Mouse (Mus musculus) forebrain, embryonic 11.5 days (tissue): ENCODE measurements around the gene Src. TPM values are rescaled to one million over a fixed set of nuclear protein-coding genes. Genes with fewer than 3 reads are reported as not detected.

Experiments used
- ATAC-seq: fragments of 200-750 bp; cut with Nextera tagmentation; replicated peaks from 2 replicates; pipeline ENCODE4 v1.8.0; 2017; ENCODE audit warnings: moderate TSS enrichment; ENCODE audit not compliant: low FRiP score
- DNase-seq: peaks from one replicate; pipeline ENCODE4 v3.0.0-alpha.2; 2017; ENCODE audit warnings: low spot score
- H3K27ac ChIP-seq: fragments of 300-500 bp; sonication (generic); 2 replicates; pipeline ENCODE4 v1.5.1; 2014; ENCODE audit warnings: low read depth, low read length
- H3K27me3 ChIP-seq: fragments of 300-500 bp; sonication (generic); 2 replicates; pipeline ENCODE4 v1.6.1; 2014; ENCODE audit warnings: mild to moderate bottlenecking, low read length, mixed read lengths; ENCODE audit not compliant: control insufficient read depth, insufficient read depth
- H3K36me3 ChIP-seq: fragments of 300-500 bp; sonication (generic); 2 replicates; pipeline ENCODE4 v1.6.1; 2014; ENCODE audit warnings: mild to moderate bottlenecking, low read length, moderate library complexity, mixed read lengths; ENCODE audit not compliant: control insufficient read depth, insufficient read depth
- H3K4me1 ChIP-seq: fragments of 300-500 bp; sonication (generic); replicated peaks from 2 replicates; pipeline ENCODE4 v1.6.1; 2014; ENCODE audit warnings: low read length, mixed read lengths; ENCODE audit not compliant: control insufficient read depth, insufficient read depth
- H3K4me2 ChIP-seq: fragments of 300-500 bp; sonication (generic); 2 replicates; pipeline ENCODE4 v1.6.1; 2014; ENCODE audit warnings: low read depth, mild to moderate bottlenecking, low read length, moderate library complexity, mixed read lengths; ENCODE audit not compliant: severe bottlenecking
- H3K4me3 ChIP-seq: fragments of 300-500 bp; sonication (generic); 2 replicates; pipeline ENCODE4 v1.5.1; 2014; ENCODE audit warnings: low read depth, low read length
- H3K9ac ChIP-seq: fragments of 300-500 bp; sonication (generic); 2 replicates; pipeline ENCODE4 v1.6.1; 2014; ENCODE audit warnings: low read length
- H3K9me3 ChIP-seq: fragments of 300-500 bp; sonication (generic); 2 replicates; pipeline ENCODE4 v1.6.1; 2016; ENCODE audit warnings: low read length, mixed read lengths; ENCODE audit not compliant: control insufficient read depth
- WGBS: fragments of 180-500 bp; shearing (Covaris S2); extraction: QIAGEN DNeasy Blood & Tissue Kit; methylation state at CpG from one replicate; pipeline ENCODE4 v1.1.7; 2014; 5-methylcytosine and 5-hydroxymethylcytosine counted together
- polyA plus RNA-seq: library from polyadenylated mRNA; unstranded; fragments of >200 nt; fragmentation: Nextera tagmentation; extraction: Ambion mirVana; gene quantifications from 2 replicates; pipeline ENCODE4 v1.2.1, GENCODE M21; 2014

Src gene
- polyA plus RNA-seq, 1 experiment from 2014 or later = 20.3 TPM

DNA sequence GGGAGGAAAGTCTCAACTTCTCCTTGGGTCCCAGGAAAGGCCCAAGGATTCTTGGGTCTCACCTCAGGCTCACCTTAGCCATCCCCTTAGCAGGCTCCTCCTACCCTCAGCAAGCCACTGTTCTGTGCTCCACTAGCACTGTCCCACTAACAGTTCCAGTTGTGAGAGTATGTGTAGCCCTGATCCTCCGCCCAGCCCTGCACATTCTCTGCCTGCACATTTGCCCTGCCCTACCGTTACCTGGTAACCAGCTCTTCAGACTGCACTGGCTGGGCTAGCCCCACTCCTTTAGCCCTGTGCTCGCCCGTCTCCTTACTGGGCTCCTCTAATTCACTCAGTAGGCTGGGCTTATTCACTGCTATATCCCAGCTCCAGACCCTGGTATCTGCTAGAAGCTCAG lies 2.2 kb downstream of the Src start:
- Histone ChIP-seq H3K27ac (no peak overlapping the region), H3K36me3 (no peaks in the 10 kb centered on the region), H3K4me1 (peaks cover 18% of the 10 kb centered on the region), H3K9me3 (no peaks in the 10 kb centered on the region), H3K9ac (no peak overlapping the region), H3K4me2 (no peak overlapping the region), H3K27me3 (no peaks in the 10 kb centered on the region), H3K4me3 (no peak overlapping the region)
- ATAC-seq (no peak), DNase-seq (no peak)
- 83% methylated on average over 4 of the region's 4 CpGs for WGBS

DNA sequence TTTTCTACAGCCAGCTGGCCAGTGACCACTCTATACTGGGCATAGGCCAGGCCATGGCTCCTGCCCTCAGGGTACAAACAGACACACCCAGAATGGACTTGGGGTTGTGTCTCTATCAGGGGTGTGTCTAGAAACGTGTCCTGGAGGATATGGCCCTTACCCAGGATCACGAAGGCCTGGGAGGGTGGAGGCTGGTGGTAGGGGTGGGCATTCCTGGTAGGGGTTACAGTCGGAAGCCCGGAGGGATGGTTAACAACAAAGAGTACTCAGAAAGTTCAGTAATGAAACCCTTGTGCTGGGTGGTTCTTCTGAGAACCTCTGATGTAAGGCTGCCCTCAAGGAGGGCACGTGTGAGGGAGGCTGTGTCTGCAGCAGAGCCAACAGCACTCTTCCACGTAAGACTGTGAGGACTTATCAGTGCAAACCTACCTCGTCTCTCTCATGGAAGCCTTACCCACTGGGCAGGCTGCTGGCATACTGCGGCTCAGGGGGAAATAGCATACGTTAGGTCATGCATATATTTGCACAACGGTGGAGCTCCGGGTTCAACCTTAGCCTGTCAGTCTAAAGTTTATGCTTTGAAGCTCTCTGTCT lies 3.9 kb downstream of the Src start:
- H3K4me1 ChIP-seq = peaks cover 19% of the 10 kb centered on the region
- no peak overlapping the region for H3K9ac ChIP-seq
- DNase-seq = no peak
- H3K4me2 ChIP-seq = no peak overlapping the region
- no peaks in the 10 kb centered on the region for H3K9me3 ChIP-seq
- no peak for ATAC-seq
- H3K27ac ChIP-seq = no peak overlapping the region
- no peaks in the 10 kb centered on the region for H3K36me3 ChIP-seq
- WGBS = 82% methylated on average over 11 of the region's 11 CpGs
- H3K4me3 ChIP-seq = no peak overlapping the region
- no peaks in the 10 kb centered on the region for H3K27me3 ChIP-seq

DNA sequence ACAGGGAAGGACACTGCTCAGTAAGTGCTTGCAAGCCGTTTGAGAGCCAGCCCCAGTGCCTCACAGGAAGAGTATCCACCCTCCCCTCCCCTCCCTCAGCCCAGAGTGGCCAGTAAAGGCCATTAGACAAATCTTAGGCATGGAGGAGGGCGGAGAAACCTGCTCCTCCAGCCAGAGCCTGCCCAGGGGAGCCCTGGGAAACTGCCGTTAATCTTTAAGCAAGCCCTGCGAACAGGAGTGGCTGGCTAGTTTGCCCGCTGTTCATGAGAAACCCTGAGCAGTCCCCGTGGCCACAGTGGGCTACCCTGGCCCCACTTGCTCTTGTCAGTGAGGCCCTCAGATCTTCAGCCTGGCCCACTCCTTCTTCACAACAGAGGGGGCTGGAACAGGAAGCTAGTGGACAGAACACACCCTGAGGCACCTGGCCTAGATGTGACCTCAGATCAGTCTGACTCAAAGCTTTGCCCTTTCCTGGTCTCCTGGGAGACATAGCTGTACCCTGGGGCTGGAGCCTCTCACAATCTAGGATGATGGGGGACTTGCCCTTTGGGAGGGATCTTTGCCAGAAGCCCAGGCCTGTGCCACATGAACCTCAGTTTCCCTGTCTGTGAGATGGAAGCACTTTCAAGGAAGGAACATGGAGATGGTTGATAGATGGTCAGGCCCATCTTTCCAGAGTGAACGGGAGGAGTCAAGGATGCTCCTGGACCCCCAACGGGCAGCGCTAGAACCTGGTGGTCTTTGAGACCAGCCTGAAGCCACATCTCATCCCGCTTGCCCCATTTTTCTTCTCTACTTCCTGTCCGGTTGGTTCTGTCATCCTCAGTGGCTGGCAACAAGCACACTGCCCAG lies 4.8 kb downstream of the Src start:
- peak overlapping the region; percentile 1; the same call in 1 of the 2 replicates for H3K27ac ChIP-seq
- peak overlapping the region; percentile 89; the same call in 1 of the 2 replicates for H3K4me2 ChIP-seq
- DNase-seq = peak; percentile 65
- H3K9me3 ChIP-seq = no peaks in the 10 kb centered on the region
- WGBS = 45% methylated on average over 11 of the region's 11 CpGs
- H3K4me3 ChIP-seq = peak overlapping the region; percentile 92
- H3K27me3 ChIP-seq = no peaks in the 10 kb centered on the region
- H3K9ac ChIP-seq = peak overlapping the region; percentile 99
- H3K4me1 ChIP-seq = peaks cover 21% of the 10 kb centered on the region
- H3K36me3 ChIP-seq = no peaks in the 10 kb centered on the region
- peak; percentile 13; the same call in 1 of the 2 replicates for ATAC-seq

- WGBS = 7% methylated on average over 20 of the region's 21 CpGs
- Histone ChIP-seq H3K27me3 (no peaks in the 10 kb centered on the region), H3K4me1 (peaks cover 15% of the 10 kb centered on the region), H3K4me3 (peak overlapping the region; percentile 92), H3K9me3 (no peaks in the 10 kb centered on the region), H3K4me2 (peak overlapping the region; percentile 89), H3K9ac (peak overlapping the region; percentile 99), H3K27ac (peak overlapping the region; percentile 79), H3K36me3 (no peaks in the 10 kb centered on the region)
- DNase-seq = peak; percentile 62
- ATAC-seq = peak; percentile 13; the same call in 1 of the 2 replicates
These were observed 5.5 kb downstream of the Src start for GRCm38 (mm10) chr2:157423706-157424125.

DNA sequence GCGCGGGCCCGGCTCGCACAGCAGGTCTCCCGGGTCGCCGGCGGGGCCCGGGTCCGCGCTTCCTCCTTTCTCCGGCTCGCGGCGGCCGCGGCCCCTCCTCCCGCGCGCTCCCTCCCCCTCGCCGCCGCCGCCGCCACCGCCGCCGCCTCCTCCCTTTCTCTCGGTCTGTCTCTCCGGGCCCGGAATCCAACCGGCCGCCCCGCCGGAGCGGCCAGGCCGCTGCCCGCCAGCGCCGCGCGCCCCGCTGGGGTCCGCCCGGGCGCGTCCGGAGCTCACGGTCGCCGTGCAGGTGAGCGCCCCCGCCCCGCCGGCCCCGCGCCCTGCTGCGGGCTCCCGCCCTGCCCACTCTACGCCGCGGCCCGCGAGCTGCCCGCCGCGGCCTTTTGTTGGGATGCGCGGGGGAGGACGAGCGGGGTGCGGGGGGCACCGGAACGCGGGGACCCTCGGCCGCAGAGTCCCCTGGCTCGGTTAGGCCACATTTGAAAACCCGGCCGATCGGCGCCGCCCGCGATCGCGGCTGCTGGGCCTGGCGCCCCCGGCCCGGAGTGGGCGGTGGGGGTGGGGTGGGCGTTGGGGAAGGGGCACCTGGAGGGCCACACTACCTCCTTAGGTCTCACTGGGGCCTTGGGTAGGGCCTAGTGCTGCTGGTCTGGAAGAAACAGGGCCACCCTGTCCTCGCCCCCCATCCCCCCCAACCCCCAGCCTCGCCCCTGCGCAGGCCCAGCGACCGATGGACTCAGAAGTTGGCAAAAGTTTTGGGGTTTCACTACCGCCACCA lies 6.1 kb downstream of the Src start:
- H3K4me2 ChIP-seq = peak overlapping the region; percentile 89
- H3K9me3 ChIP-seq = no peaks in the 10 kb centered on the region
- ATAC-seq (peak; percentile 29), DNase-seq (peak; percentile 75)
- peak overlapping the region; percentile 99 for H3K9ac ChIP-seq
- H3K36me3 ChIP-seq = no peaks in the 10 kb centered on the region
- no peaks in the 10 kb centered on the region for H3K27me3 ChIP-seq
- peak overlapping the region; percentile 79 for H3K27ac ChIP-seq
- H3K4me1 ChIP-seq = peaks cover 15% of the 10 kb centered on the region
- WGBS = 1% methylated on average over 78 of the region's 98 CpGs
- H3K4me3 ChIP-seq = peak overlapping the region; percentile 92

- peaks cover 15% of the 10 kb centered on the region for H3K4me1 ChIP-seq
- H3K36me3 ChIP-seq = no peaks in the 10 kb centered on the region
- peak overlapping the region; percentile 92 for H3K4me3 ChIP-seq
- H3K9ac ChIP-seq = peak overlapping the region; percentile 99
- no peak for DNase-seq
- H3K27ac ChIP-seq = peak overlapping the region; percentile 79; the same call in 1 of the 2 replicates
- peak overlapping the region; percentile 89 for H3K4me2 ChIP-seq
- ATAC-seq = peak; percentile 29
- no peaks in the 10 kb centered on the region for H3K27me3 ChIP-seq
- no peaks in the 10 kb centered on the region for H3K9me3 ChIP-seq
- WGBS = 67% methylated on average over 16 of the region's 16 CpGs
These were observed 6.8 kb downstream of the Src start for GRCm38 (mm10) chr2:157424904-157425642.

DNA sequence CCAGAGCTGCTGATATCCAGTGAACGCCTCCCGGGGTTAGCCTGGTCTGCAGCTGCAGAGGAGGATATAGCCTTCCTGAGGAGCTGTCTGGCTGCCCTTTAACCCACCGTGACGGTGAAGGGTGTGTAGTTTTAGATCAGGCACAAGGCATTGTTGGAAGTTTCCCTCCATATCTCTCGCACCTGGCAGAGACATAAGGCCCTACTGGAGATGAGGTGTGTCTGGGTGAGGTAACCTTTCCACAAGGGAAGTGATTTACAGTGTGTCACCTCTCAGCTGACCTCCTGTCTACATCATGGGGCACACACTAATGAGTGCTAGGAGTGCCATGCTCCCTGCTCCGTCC lies 7.4 kb downstream of the Src start:
- Histone ChIP-seq H3K9ac (no peak overlapping the region), H3K27ac (no peak overlapping the region), H3K36me3 (no peaks in the 10 kb centered on the region; the same call in 1 of the 2 replicates), H3K9me3 (no peaks in the 10 kb centered on the region), H3K4me2 (peak overlapping the region; percentile 89), H3K4me1 (peaks cover 15% of the 10 kb centered on the region), H3K27me3 (no peaks in the 10 kb centered on the region), H3K4me3 (peak overlapping the region; percentile 92; the same call in 1 of the 2 replicates)
- ATAC-seq (no peak), DNase-seq (no peak)
- 80% methylated on average over 6 of the region's 6 CpGs for WGBS

- Histone ChIP-seq H3K4me3 (no peak overlapping the region), H3K27ac (no peak overlapping the region), H3K9ac (no peak overlapping the region), H3K4me1 (peaks cover 15% of the 10 kb centered on the region), H3K27me3 (no peaks in the 10 kb centered on the region), H3K4me2 (no peak overlapping the region), H3K9me3 (no peaks in the 10 kb centered on the region), H3K36me3 (no peaks in the 10 kb centered on the region; the same call in 1 of the 2 replicates)
- no peak for ATAC-seq
- no peak for DNase-seq
- WGBS = 80% methylated on average over 6 of the region's 6 CpGs
These were observed 7.9 kb downstream of the Src start for GRCm38 (mm10) chr2:157426171-157426570.
